Mouse (Mus musculus) hindbrain, embryonic 16.5 days (tissue): ENCODE data around the gene Preb. TPM values are rescaled to one million over a fixed set of nuclear protein-coding genes. Genes with fewer than 3 reads are reported as not detected.

ENCODE experiments used
- ATAC-seq: fragments of 200-750 bp; cut with Nextera tagmentation; 2 replicates; pipeline ENCODE4 v1.8.0; 2017; ENCODE audit warnings: moderate TSS enrichment, moderate library complexity
- H3K27ac ChIP-seq: fragments of 300-500 bp; sonication (generic); 2 replicates; pipeline ENCODE4 v1.5.1; 2014; ENCODE audit warnings: low read depth, mild to moderate bottlenecking, control low read depth, low read length, moderate library complexity
- H3K27me3 ChIP-seq: fragments of 300-500 bp; sonication (generic); replicated peaks from 2 replicates; pipeline ENCODE4 v1.6.1; 2014; ENCODE audit warnings: low read length; ENCODE audit not compliant: control insufficient read depth, insufficient read depth
- H3K36me3 ChIP-seq: fragments of 300-500 bp; sonication (generic); 2 replicates; pipeline ENCODE4 v1.6.1; 2014; ENCODE audit warnings: mild to moderate bottlenecking, low read length, moderate library complexity, mixed read lengths; ENCODE audit not compliant: control insufficient read depth, insufficient read depth
- H3K4me1 ChIP-seq: fragments of 300-500 bp; sonication (generic); 2 replicates; pipeline ENCODE4 v1.6.1; 2014; ENCODE audit warnings: low read depth, low read length; ENCODE audit not compliant: control insufficient read depth, insufficient read depth
- H3K4me2 ChIP-seq: fragments of 300-500 bp; sonication (generic); 2 replicates; pipeline ENCODE4 v1.6.1; 2014; ENCODE audit warnings: mild to moderate bottlenecking, low read length, control low read depth, moderate library complexity
- H3K4me3 ChIP-seq: fragments of 300-500 bp; sonication (generic); 2 replicates; pipeline ENCODE4 v1.5.1; 2014; ENCODE audit warnings: mild to moderate bottlenecking, low read length, control low read depth, moderate library complexity
- H3K9ac ChIP-seq: fragments of 300-500 bp; sonication (generic); 2 replicates; pipeline ENCODE4 v1.6.1; 2014; ENCODE audit warnings: low read depth, mild to moderate bottlenecking, control low read depth, low read length, moderate library complexity
- H3K9me3 ChIP-seq: fragments of 300-500 bp; sonication (generic); 2 replicates; pipeline ENCODE4 v1.6.1; 2014; ENCODE audit warnings: mild to moderate bottlenecking, low read length, moderate library complexity; ENCODE audit not compliant: control insufficient read depth
- WGBS: fragments of 180-500 bp; shearing (Covaris S2); extraction: QIAGEN DNeasy Blood & Tissue Kit; methylation state at CpG from one replicate; pipeline ENCODE4 v1.1.7; 2014; 5-methylcytosine and 5-hydroxymethylcytosine counted together
- polyA plus RNA-seq: library from polyadenylated mRNA; unstranded; fragments of >200 nt; fragmentation: Nextera tagmentation; extraction: Ambion mirVana; gene quantifications from 2 replicates; pipeline ENCODE4 v1.2.1, GENCODE M21; 2015

The Preb gene
- polyA plus RNA-seq, 1 experiment from 2014 or later = 123 TPM

GRCm38 (mm10) chr5:30950451-30950850, 9.7 kb downstream of the Preb start:
- ATAC-seq = no peak
- H3K4me1 ChIP-seq = peaks cover 12% of the 10 kb centered on the region
- WGBS = 54% methylated on average over 4 of the region's 4 CpGs

GRCm38 (mm10) chr5:30949654-30950326, 10.4 kb downstream of the Preb start:
- WGBS = under 1% methylated on average over 30 of the region's 31 CpGs
- Histone ChIP-seq H3K27me3 (no peaks in the 10 kb centered on the region), H3K9ac (peak overlapping the region; percentile 71), H3K4me2 (peak overlapping the region; percentile 93), H3K9me3 (no peaks in the 10 kb centered on the region), H3K4me1 (peaks cover 12% of the 10 kb centered on the region), H3K36me3 (peaks cover 12% of the 10 kb centered on the region), H3K4me3 (peak overlapping the region; percentile 52), H3K27ac (peak overlapping the region; percentile 78)
- ATAC-seq = peak; percentile 85

More at GRCm38 (mm10) chr5:30950451-30950850, 9.7 kb downstream of the Preb start:
- no peaks in the 10 kb centered on the region for H3K9me3 ChIP-seq
- peak overlapping the region; percentile 71 for H3K9ac ChIP-seq
- no peaks in the 10 kb centered on the region for H3K27me3 ChIP-seq
- peak overlapping the region; percentile 52 for H3K4me3 ChIP-seq
- H3K4me2 ChIP-seq = peak overlapping the region; percentile 93
- peak overlapping the region; percentile 78 for H3K27ac ChIP-seq
- peaks cover 18% of the 10 kb centered on the region for H3K36me3 ChIP-seq

GRCm38 (mm10) chr5:30948620-30949019, 11.5 kb downstream of the Preb start:
- Histone ChIP-seq H3K27ac (no peak overlapping the region), H3K4me3 (no peak overlapping the region), H3K9me3 (no peaks in the 10 kb centered on the region), H3K4me1 (peaks cover 14% of the 10 kb centered on the region), H3K36me3 (peaks cover 3% of the 10 kb centered on the region; the same call in 1 of the 2 replicates), H3K27me3 (no peaks in the 10 kb centered on the region), H3K9ac (no peak overlapping the region), H3K4me2 (no peak overlapping the region)
- no peak for ATAC-seq
- WGBS = 82% methylated on average over 5 of the region's 5 CpGs

- Histone ChIP-seq H3K9ac (peak within 1 kb of the TSS; percentile 89), H3K36me3 (no peaks in the 10 kb centered on the region), H3K4me3 (peak within 1 kb of the TSS; percentile 67), H3K4me1 (peaks cover 7% of the 10 kb centered on the region), H3K9me3 (no peaks in the 10 kb centered on the region), H3K4me2 (peak within 1 kb of the TSS; percentile 93), H3K27ac (peak within 1 kb of the TSS; percentile 64), H3K27me3 (no peaks in the 10 kb centered on the region)
- WGBS = 5% methylated on average over 32 of the region's 44 CpGs
- peak; percentile 79 for ATAC-seq
Measured at GRCm38 (mm10) chr5:30944956-30945781, 15.0 kb downstream of the Preb start, which contains the start of gene Cgref1. Gene Cgref1 (minus strand): TSS chr5:30945591.

- H3K27ac ChIP-seq = no peak overlapping the region
- H3K36me3 ChIP-seq = no peaks in the 10 kb centered on the region
- ATAC-seq = no peak
- H3K4me2 ChIP-seq = peak overlapping the region; percentile 93
- peak overlapping the region; percentile 67 for H3K4me3 ChIP-seq
- 91% methylated on average over 6 of the region's 6 CpGs for WGBS
- H3K9me3 ChIP-seq = no peaks in the 10 kb centered on the region
- H3K9ac ChIP-seq = no peak overlapping the region; the same call in 1 of the 2 replicates
- peaks cover 6% of the 10 kb centered on the region for H3K4me1 ChIP-seq
- H3K27me3 ChIP-seq = no peaks in the 10 kb centered on the region
Measured at GRCm38 (mm10) chr5:30944344-30944743, 15.8 kb downstream of the Preb start.

- Histone ChIP-seq H3K9ac (no peak overlapping the region), H3K9me3 (no peaks in the 10 kb centered on the region), H3K27ac (no peak overlapping the region), H3K27me3 (no peaks in the 10 kb centered on the region), H3K4me1 (peaks cover 6% of the 10 kb centered on the region), H3K4me3 (no peak overlapping the region), H3K36me3 (no peaks in the 10 kb centered on the region), H3K4me2 (no peak overlapping the region)
- WGBS = 97% methylated on average over 2 of the region's 2 CpGs
- ATAC-seq = no peak
Measured at GRCm38 (mm10) chr5:30943004-30943403, 17.2 kb downstream of the Preb start.

GRCm38 (mm10) chr5:30934725-30935461, 25.3 kb downstream of the Preb start:
- Histone ChIP-seq H3K4me2 (no peak overlapping the region), H3K27ac (no peak overlapping the region), H3K27me3 (no peaks in the 10 kb centered on the region), H3K9me3 (no peaks in the 10 kb centered on the region), H3K36me3 (no peaks in the 10 kb centered on the region), H3K4me1 (no peaks in the 10 kb centered on the region), H3K9ac (no peak overlapping the region), H3K4me3 (no peak overlapping the region)
- peak; percentile 48; the same call in 1 of the 2 replicates for ATAC-seq
- 82% methylated on average over 5 of the region's 5 CpGs for WGBS

- Histone ChIP-seq H3K27me3 (no peaks in the 10 kb centered on the region), H3K36me3 (no peaks in the 10 kb centered on the region), H3K9ac (no peak overlapping the region), H3K9me3 (no peaks in the 10 kb centered on the region), H3K4me2 (no peak overlapping the region), H3K4me1 (no peaks in the 10 kb centered on the region), H3K4me3 (no peak overlapping the region), H3K27ac (no peak overlapping the region)
- ATAC-seq = no peak
- WGBS = 73% methylated on average over 5 of the region's 5 CpGs
Measured at GRCm38 (mm10) chr5:30933705-30934104, 26.5 kb downstream of the Preb start.
